In genomic region chr6:60829282-60829891, GRCm38 (mm10) we compare ENCODE assay signal across 7 mouse cellular contexts. TPM values are rescaled to one million over a fixed set of nuclear protein-coding genes. Genes with fewer than 3 reads are reported as not detected.
A peak's percentile ranks its signal among the peaks of the same experiment; 100 is the strongest.
DNase-seq lines count a peak whose midpoint lies in the region; ATAC-seq and TF ChIP-seq lines count a peak whose summit lies in the region.

Gene Snca, minus strand, starts transcription at chr6:60829855.

- peak within 1 kb of the TSS; percentile 66 for H3K9ac ChIP-seq in forebrain, embryonic 11.5 days (ENCODE audit: low read length)
- peak within 1 kb of the TSS; percentile 80 for H3K9ac ChIP-seq in hindbrain, embryonic 16.5 days (ENCODE audit: low read depth, low read length)

- H3K27ac ChIP-seq in forebrain, embryonic 11.5 days (ENCODE audit: low read depth, low read length): no peak within 1 kb of the TSS; the same call in 1 of the 2 replicates
- peak within 1 kb of the TSS; percentile 90 for H3K27ac ChIP-seq in hindbrain, embryonic 16.5 days (ENCODE audit: low read depth, low read length)

- peak within 1 kb of the TSS; percentile 44 for H3K4me3 ChIP-seq in forebrain, embryonic 11.5 days (ENCODE audit: low read depth, low read length)
- peak within 1 kb of the TSS; percentile 68 for H3K4me3 ChIP-seq in hindbrain, embryonic 16.5 days (ENCODE audit: low read length)
- no peak within 1 kb of the TSS for H3K4me3 ChIP-seq in myocyte

- 3% methylated on average over 14 of the region's 14 CpGs for WGBS in forebrain, embryonic 11.5 days
- 1% methylated on average over 14 of the region's 14 CpGs for WGBS in hindbrain, embryonic 16.5 days

- no peaks in the 10 kb centered on the region for H3K4me1 ChIP-seq in forebrain, embryonic 11.5 days (replicated peaks; ENCODE audit: control insufficient read depth, insufficient read depth, low read length)
- peaks cover 6% of the 10 kb centered on the region for H3K4me1 ChIP-seq in hindbrain, embryonic 16.5 days (ENCODE audit: control insufficient read depth, insufficient read depth, low read depth, low read length)

- H3K9me3 ChIP-seq in forebrain, embryonic 11.5 days (ENCODE audit: control insufficient read depth, low read length): no peaks in the 10 kb centered on the region
- H3K9me3 ChIP-seq in hindbrain, embryonic 16.5 days (ENCODE audit: control insufficient read depth, low read length): no peaks in the 10 kb centered on the region

- H3K79me2 ChIP-seq in myocyte (ENCODE audit: control insufficient read depth, insufficient read depth): no peaks in the 10 kb centered on the region

- H3K36me3 ChIP-seq in forebrain, embryonic 11.5 days (ENCODE audit: control insufficient read depth, insufficient read depth, low read length): no peaks in the 10 kb centered on the region
- H3K36me3 ChIP-seq in hindbrain, embryonic 16.5 days (ENCODE audit: control insufficient read depth, insufficient read depth, low read length): no peaks in the 10 kb centered on the region
- H3K36me3 ChIP-seq in myocyte (ENCODE audit: control insufficient read depth, insufficient read depth): no peaks in the 10 kb centered on the region

- H3K27me3 ChIP-seq in forebrain, embryonic 11.5 days (ENCODE audit: control insufficient read depth, insufficient read depth, low read length): no peaks in the 10 kb centered on the region
- H3K27me3 ChIP-seq in hindbrain, embryonic 16.5 days (replicated peaks; ENCODE audit: control insufficient read depth, insufficient read depth, low read length): no peaks in the 10 kb centered on the region
- no peaks in the 10 kb centered on the region for H3K27me3 ChIP-seq in myocyte (ENCODE audit: control insufficient read depth, insufficient read depth, insufficient read length)

- no peak within 1 kb of the TSS for H3ac ChIP-seq in myocyte (ENCODE audit: control insufficient read depth, insufficient read length)

- intact Hi-C loops in left cerebral cortex, postnatal 25 days (cut with DNase I): loop anchor here (5.0 kb wide), 1 partner anchor 112 kb away; no protein-coding TSS in a partner anchor

- H3K4me2 ChIP-seq in forebrain, embryonic 11.5 days (ENCODE audit: low read depth, low read length, severe bottlenecking): peak within 1 kb of the TSS; percentile 79
- H3K4me2 ChIP-seq in hindbrain, embryonic 16.5 days (ENCODE audit: low read length): peak within 1 kb of the TSS; percentile 76
- peak within 1 kb of the TSS; percentile 46 for H3K4me2 ChIP-seq in myocyte (ENCODE audit: low read depth)

- DNase-seq in MEL-GATA-1-ER (ENCODE audit: extremely low read depth, low read depth): peak; percentile 40
- peak; percentile 67 for DNase-seq in brain, embryonic 18.5 days (ENCODE audit: low read depth, low spot score)
- DNase-seq in forebrain, embryonic 11.5 days (ENCODE audit: low spot score): no peak
- DNase-seq in left cerebral cortex, postnatal 25 days (ENCODE audit: low spot score in 2 of 2): peak; percentile 45 to 78
- no peak for DNase-seq in T-cell, adult 2 months (ENCODE audit: low spot score)

- TF ChIP-seq POLR2A in myocyte (IDR thresholded peaks at IDR 0.05; ENCODE audit: insufficient read length, low read depth): no peak

- ATAC-seq in forebrain, embryonic 11.5 days (replicated peaks; ENCODE audit: low FRiP score): peak; percentile 30; the same call in 1 of the 2 replicates
- ATAC-seq in hindbrain, embryonic 16.5 days: peak; percentile 75

TF ChIP-seq in myocyte, 11 proteins besides CTCF, POLR2A, EP300 and RAD21:
- TF ChIP-seq SRF (IDR thresholded peaks at IDR 0.05; ENCODE audit: control insufficient read depth, insufficient read length, low read depth): no peak
- TF ChIP-seq TCF12 (IDR thresholded peaks at IDR 0.05; ENCODE audit: insufficient read depth, poor library complexity, severe bottlenecking): no peak
- no peak for TF ChIP-seq MYOD1 (IDR thresholded peaks at IDR 0.05; ENCODE audit: control insufficient read depth in 1 of 3, insufficient read length in 2 of 3, low read depth in 2 of 3)
- TF ChIP-seq REST (IDR thresholded peaks at IDR 0.05; ENCODE audit: insufficient read depth, insufficient read length): no peak
- TF ChIP-seq TCF3 (IDR thresholded peaks at IDR 0.05; ENCODE audit: insufficient read length, low read depth): no peak
- no peak for TF ChIP-seq USF1 (IDR thresholded peaks at IDR 0.05; ENCODE audit: low read depth)
- TF ChIP-seq CEBPB (IDR thresholded peaks at IDR 0.05; ENCODE audit: insufficient read depth, poor library complexity, severe bottlenecking): no peak
- TF ChIP-seq MAX (IDR thresholded peaks at IDR 0.05; ENCODE audit: low read depth): no peak
- TF ChIP-seq MYOG (IDR thresholded peaks at IDR 0.05; ENCODE audit: control insufficient read depth in 1 of 3, insufficient read depth in 1 of 3, insufficient read length in 2 of 3, low read depth in 2 of 3): no peak
- TF ChIP-seq POLR2AphosphoS2 (IDR thresholded peaks at IDR 0.05; ENCODE audit: insufficient read length, low read depth): no peak
- TF ChIP-seq E2F4 (IDR thresholded peaks at IDR 0.05; ENCODE audit: insufficient read depth): no peak

RNA-seq across cellular contexts. Expression of gene Snca, which starts in this region (rescaled TPM):
- 22.6 and 22.7 TPM in 2 replicates for polyA plus RNA-seq in forebrain, embryonic 11.5 days (2014; fragmentation: Nextera tagmentation; extraction: Ambion mirVana)
- polyA plus RNA-seq in hindbrain, embryonic 16.5 days (2015; fragmentation: Nextera tagmentation; extraction: Ambion mirVana): 357 and 444 TPM in 2 replicates
- 100 to 1,000 TPM; 403 to 431 TPM for total RNA-seq in left cerebral cortex, postnatal 25 days (2021)
- polyA plus RNA-seq in myocyte (2012; fragmentation: generic; extraction: Trizol): 0.13 TPM

Comparison
In these comparisons a context has a peak if more than half of its experiments do, and no peak if none do; other contexts are left out.
1. RNA of gene Snca (polyA plus RNA-seq): 357 to 444 TPM in hindbrain, embryonic 16.5 days and 22.6 to 22.7 TPM in forebrain, embryonic 11.5 days; 0.13 TPM in myocyte (single experiment); every median in the first group is over 10 times any median in the second.
2. RNA of gene Snca (polyA plus RNA-seq): 357 to 444 TPM in hindbrain, embryonic 16.5 days; 22.6 to 22.7 TPM in forebrain, embryonic 11.5 days; every median in the first group is over 10 times any median in the second.
3. DNase-seq: peak in MEL-GATA-1-ER (single experiment), brain, embryonic 18.5 days (single experiment) and left cerebral cortex, postnatal 25 days (2 of 2); none in forebrain, embryonic 11.5 days (single experiment) and T-cell, adult 2 months (single experiment).
4. Peak in every context shown above with its lines, with median percentiles within 50 percentile points of each other: H3K4me2 ChIP-seq.